Mouse (Mus musculus) cerebellum, postnatal 25 days (tissue): Measurements from ENCODE around the gene Vgll4.

ENCODE experiments used
- DNase-seq, 2 experiments: peaks; one replicate each; pipeline ENCODE4 v3.0.0; 2021; ENCODE audit warnings: mixed read lengths in 2 of 2

The Vgll4 gene

GRCm38 (mm10) chr6:114917129-114917528, 52.7 kb downstream of the Vgll4 start:
- no peak for DNase-seq

GRCm38 (mm10) chr6:114916715-114916992, 53.1 kb downstream of the Vgll4 start:
- DNase-seq: no peak

GRCm38 (mm10) chr6:114915915-114916714, 53.7 kb downstream of the Vgll4 start:
- no peak for DNase-seq

DNA sequence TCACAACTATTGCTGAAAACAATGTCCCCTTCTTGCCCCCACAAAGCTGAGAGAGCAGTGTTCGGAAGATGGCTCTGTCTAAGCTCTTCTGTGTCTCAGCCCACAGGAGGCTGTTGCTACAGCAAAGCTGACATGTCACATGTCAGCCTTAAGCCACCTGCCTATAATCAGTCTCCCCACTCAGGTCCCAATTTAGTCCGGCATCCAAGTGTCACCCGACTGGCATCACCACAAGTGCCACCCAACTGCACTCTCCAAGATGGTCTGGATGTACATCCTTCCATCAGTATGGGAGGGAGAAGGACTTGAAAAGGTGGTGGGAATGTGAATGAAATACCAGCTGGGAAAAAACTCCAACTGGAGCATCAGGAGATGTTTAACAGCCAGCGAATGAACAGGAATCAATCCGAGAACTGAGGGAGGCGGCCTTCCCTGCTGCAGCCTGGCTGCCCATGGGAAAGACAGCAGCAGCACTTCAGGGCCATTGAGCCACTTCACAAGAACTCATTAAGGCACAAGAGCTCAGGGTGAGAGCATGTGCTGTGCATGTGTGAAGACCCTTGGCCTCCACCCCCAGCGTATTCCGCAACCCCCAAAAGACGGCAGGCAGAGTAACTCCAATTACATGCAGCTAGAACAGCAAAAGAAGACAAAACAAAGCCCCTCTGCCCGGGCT, 55.6 kb downstream of the Vgll4 start:
- DNase-seq: no peak

DNA sequence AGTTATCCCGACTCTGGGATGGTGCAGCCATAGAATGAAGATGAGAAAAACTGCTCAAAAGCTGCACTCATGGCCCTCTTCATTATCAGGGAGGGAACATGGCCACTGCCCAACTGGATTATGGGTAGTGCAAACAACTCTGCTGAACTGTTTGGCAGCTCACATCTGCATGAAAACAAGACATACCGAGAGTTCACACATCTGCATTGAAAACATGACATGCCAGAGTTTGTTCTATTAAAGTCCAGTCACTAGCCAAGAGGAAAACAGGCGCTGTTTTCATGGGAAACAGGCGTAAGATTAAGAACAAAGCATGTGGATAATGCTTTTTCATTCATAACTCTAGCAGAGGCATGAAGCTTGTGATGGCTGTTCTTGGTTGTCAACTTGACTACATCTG, 56.7 kb downstream of the Vgll4 start:
- no peak for DNase-seq

- DNase-seq: no peak
Measured at GRCm38 (mm10) chr6:114911540-114911939, 58.3 kb downstream of the Vgll4 start.

GRCm38 (mm10) chr6:114909801-114910200, 60.0 kb downstream of the Vgll4 start:
- no peak for DNase-seq

DNA sequence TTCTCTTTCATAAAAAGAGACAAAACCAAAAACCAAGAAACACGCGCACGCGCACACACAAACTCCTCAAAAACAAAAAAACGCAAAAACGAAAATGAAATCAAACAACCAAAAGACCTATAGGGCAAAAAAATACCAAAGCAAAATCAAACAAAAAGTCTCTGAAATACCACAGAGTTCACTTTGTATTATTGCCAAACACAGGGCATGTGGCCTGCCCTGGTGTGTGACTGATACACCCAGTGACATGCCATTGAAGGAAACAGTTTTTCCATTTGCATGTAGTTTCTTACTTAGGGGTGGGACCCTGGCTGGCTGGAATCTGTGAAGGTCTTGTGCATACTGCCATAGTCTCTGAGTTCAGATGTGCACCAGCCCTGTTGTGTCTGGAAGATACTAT, 62.3 kb downstream of the Vgll4 start:
- no peak for DNase-seq

DNA sequence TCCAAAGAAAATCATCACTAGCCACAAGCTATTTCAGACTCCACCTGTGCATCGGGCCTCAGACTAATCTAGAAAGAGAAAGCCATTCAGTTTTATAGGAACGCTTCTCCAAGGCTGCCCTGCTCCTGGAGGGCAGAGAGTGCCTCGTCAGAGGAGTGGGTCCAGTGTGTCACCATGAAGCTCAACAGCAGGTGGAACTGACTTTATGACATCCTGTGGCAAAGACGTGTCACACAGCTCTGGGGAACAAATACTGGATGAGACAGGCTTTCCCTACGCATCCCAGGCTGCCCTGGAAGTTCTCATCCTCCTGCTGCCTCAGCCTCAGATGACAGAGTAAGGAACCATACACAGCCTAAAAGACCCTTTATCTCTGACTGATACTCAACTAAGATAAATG, 63.6 kb downstream of the Vgll4 start:
- DNase-seq: no peak

- peak in 1 of 2 experiments; percentile 40 for DNase-seq
Measured at GRCm38 (mm10) chr6:114905253-114906028, 64.4 kb downstream of the Vgll4 start.

DNA sequence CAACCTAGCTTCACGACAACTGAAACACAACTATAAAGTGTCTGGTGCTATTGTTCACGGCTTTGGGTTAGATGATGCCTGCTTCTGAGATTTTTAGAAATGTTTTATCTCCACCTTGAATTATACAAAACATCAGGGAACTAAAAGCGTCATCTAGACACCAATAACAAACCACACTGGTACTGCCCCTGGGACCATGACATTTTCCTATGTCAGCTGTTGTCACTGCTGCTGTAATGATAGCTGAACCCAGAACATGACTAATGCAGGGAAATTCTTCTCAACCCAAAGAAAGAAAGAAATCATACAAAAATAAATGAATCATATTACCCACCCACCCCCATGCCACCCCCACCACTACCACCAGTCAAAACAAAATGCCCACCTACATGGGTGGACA, 65.0 kb downstream of the Vgll4 start:
- DNase-seq: no peak

DNA sequence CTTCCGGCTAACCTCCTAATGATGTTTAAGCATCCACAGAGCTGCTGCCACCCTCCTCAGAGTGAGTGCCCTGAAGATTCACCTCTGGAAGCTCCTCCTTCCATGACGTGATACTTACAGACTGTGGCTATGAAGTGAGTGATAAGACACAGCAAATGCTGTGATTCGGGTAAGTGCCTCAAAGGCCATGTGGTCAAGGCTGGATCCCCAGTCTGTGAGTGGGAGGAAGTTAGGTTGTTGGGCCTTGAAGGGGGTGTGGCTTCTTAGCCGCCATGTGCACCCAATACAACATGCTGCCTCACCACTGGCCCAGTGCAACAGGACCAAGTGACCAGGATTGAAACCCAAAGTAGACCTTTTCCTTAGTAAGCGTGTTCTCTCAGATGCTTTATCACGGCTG, 65.6 kb downstream of the Vgll4 start:
- no peak for DNase-seq

DNA sequence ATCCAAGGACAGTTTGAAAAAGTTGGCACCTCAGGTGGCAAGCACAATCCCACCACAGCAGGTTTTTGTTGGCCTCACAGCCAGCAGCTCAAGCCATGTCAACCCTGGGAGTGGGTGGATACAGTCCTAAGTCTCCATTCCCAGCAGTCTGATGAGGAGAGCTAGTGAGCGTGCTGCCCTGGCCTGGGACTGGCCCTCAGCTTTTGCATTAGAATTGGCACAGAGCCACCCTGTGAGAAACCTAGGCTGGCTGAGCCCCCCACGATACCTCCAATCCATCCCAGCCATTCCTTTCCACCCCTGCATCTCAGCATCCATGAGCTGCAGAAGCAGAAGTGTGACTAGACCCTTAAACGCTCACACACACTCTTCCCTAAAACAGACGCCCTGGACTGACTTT, 67.9 kb downstream of the Vgll4 start:
- DNase-seq: no peak

- no peak for DNase-seq
Measured at GRCm38 (mm10) chr6:114901321-114901824, 68.4 kb downstream of the Vgll4 start.

- DNase-seq: no peak
Measured at GRCm38 (mm10) chr6:114900194-114900593, 69.6 kb downstream of the Vgll4 start.

DNA sequence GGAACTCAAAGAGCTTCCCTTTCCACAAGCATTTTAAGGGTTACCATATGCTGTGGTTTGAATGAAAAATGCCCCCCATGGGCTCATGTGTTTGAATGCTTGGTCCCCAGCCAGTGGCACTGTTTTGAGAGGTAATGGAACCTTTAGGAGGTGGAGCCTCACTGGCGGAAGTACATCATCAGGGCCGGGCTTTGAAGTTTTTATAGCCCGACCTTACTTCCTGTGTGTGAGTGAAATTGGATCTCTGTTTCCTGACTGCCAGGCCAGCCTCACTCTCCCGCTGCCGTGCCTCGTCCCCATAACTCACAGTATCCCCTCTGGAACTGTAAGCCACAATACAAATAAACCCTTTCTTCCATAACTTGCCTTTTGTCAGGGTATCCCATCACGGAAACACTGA, 70.1 kb downstream of the Vgll4 start:
- no peak for DNase-seq

- DNase-seq: no peak
Measured at GRCm38 (mm10) chr6:114898949-114899348, 70.8 kb downstream of the Vgll4 start.

- DNase-seq: no peak
Measured at GRCm38 (mm10) chr6:114896281-114896680, 73.5 kb downstream of the Vgll4 start.

DNA sequence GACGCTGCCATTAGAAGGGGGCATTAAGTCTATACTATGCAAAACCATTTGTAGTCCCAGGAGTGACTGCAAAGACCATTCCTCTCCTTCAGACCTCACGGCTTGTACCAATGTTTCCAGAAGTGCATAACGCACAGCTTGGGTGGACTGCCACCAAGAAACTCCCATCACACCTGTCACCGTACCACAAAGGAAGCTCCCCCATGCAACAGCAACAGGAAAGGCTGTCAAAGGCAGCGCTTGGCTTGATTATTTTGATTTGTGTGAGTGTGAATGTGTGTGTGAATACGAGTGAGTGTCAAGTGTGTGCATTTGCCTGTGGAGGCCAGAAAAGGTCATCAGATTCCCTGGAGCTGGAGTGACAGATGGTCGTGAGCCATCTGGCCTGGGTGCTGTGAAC, 74.6 kb downstream of the Vgll4 start:
- no peak for DNase-seq

GRCm38 (mm10) chr6:114894548-114895106, 75.2 kb downstream of the Vgll4 start:
- no peak for DNase-seq

DNA sequence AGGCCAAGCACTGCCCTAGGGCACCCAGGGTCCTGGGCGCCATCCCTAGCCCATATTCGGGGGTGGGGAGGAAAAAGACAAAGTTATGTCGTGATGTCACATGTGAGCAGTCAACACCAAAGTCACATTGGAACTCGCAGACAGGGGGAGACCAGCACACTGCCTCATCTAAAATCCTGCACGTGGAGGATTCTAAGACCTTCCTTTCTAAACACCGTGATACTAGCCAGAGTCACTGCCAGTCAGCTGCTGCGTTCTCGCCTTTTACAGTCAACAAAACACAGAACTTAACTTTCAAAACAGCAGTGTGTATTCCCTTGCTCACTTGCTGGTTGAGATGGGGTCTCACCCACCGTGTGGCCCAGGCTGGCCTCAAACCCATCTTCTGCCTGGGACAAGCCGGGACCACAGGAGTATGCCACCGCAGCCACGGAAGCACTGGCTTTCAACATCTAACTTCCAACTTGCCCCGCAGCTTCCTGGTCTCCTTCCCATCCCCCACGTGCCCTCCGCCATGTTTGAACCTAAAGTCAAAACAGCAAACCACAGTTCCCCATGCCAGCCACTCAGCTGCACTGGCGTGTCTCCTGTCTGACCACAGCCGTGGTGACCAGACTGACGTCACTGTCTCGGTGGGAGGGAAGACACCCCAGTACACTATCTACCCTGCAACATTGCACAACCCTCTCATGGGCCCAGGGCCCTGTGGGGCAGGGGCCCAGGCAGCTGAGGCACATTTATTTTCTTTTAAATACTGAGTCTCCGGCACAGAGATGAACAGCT, 76.2 kb downstream of the Vgll4 start:
- DNase-seq: no peak

DNA sequence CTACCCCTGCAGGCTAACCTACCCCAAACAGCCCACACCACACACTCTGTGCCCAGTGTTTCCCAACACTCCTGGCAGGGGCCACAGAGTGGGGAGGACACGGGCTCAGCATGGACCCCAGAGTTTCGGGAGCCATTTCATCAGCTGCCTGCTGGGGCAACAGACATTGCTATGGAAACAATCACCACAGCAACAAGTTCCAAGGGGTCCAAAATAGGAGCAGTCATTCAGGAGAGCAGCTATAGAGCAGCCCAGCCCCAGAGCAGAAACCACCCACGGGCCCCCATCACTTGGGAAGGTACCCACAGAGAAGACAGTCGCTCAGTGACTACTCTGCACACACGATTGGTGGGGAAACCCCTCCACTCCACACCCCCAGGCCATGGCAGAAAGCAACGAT, 77.4 kb downstream of the Vgll4 start:
- no peak for DNase-seq

DNA sequence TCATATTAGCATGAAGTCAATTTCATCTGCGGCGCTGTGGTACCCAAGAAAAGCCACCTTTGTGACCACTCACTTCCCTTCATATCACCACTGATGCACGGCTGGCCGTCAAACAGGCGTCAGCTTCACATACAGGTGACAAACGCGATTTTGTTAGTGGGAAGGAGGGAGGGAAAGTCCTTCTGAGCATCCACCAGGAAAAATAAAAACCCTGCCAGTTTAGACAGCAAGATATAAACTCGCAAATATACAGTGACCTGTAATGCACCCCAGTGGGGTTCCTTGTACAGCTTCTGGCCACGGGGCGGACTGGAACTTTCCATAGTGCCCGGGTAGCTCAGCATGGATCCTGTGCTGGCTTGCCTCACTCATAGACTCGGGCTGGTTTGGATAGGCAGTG, 78.0 kb downstream of the Vgll4 start:
- DNase-seq: no peak
